Mouse (Mus musculus) forebrain, postnatal 0 days (tissue): Measurements from ENCODE around the gene Cd9. TPM values are rescaled to one million over a fixed set of nuclear protein-coding genes. Genes with fewer than 3 reads are reported as not detected.

Experiments used
- ATAC-seq: fragments of 200-750 bp; cut with Nextera tagmentation; 2 replicates; pipeline ENCODE4 v1.8.0; 2017; ENCODE audit warnings: mild to moderate bottlenecking, moderate library complexity
- DNase-seq: peaks from one replicate; pipeline ENCODE4 v3.0.0-alpha.2; 2015
- H3K27ac ChIP-seq: fragments of 300-500 bp; sonication (generic); 2 replicates; pipeline ENCODE4 v1.5.1; 2014; ENCODE audit warnings: low read depth, mild to moderate bottlenecking, antibody characterized with exemption, low read length, moderate library complexity, mixed read lengths
- H3K27me3 ChIP-seq: fragments of 300-500 bp; sonication (generic); 2 replicates; pipeline ENCODE4 v1.6.1; 2014; ENCODE audit warnings: mild to moderate bottlenecking, low read length, mixed read lengths; ENCODE audit not compliant: insufficient read depth
- H3K36me3 ChIP-seq: fragments of 300-500 bp; sonication (generic); 2 replicates; pipeline ENCODE4 v1.6.1; 2014; ENCODE audit warnings: mild to moderate bottlenecking, moderate library complexity; ENCODE audit not compliant: insufficient read depth
- H3K4me1 ChIP-seq: fragments of 300-500 bp; sonication (generic); 2 replicates; pipeline ENCODE4 v1.6.1; 2014; ENCODE audit warnings: antibody characterized with exemption; ENCODE audit not compliant: insufficient read depth
- H3K4me2 ChIP-seq: fragments of 300-500 bp; sonication (generic); 2 replicates; pipeline ENCODE4 v1.6.1; 2014; ENCODE audit warnings: low read depth, mild to moderate bottlenecking, moderate library complexity
- H3K4me3 ChIP-seq: fragments of 300-500 bp; sonication (generic); 2 replicates; pipeline ENCODE4 v1.5.1; 2014; ENCODE audit warnings: low read depth, low read length, mixed read lengths
- H3K9ac ChIP-seq: fragments of 300-500 bp; sonication (generic); 2 replicates; pipeline ENCODE4 v1.6.1; 2014; ENCODE audit warnings: mild to moderate bottlenecking
- H3K9me3 ChIP-seq: fragments of 300-500 bp; sonication (generic); 2 replicates; pipeline ENCODE4 v1.6.1; 2016; ENCODE audit warnings: low read length
- CTCF ChIP-seq: sonication (generic); IDR thresholded peaks from 2 replicates; pipeline ENCODE4 v1.5.1; 2016; ENCODE audit warnings: antibody characterized with exemption, control low read depth, low read depth
- WGBS: fragments of 180-500 bp; shearing (Covaris S2); extraction: QIAGEN DNeasy Blood & Tissue Kit; methylation state at CpG from one replicate; pipeline ENCODE4 v1.1.7; 2014; 5-methylcytosine and 5-hydroxymethylcytosine counted together
- polyA plus RNA-seq: library from polyadenylated mRNA; unstranded; fragments of >200 nt; fragmentation: Nextera tagmentation; extraction: Ambion mirVana; gene quantifications from 2 replicates; pipeline ENCODE4 v1.2.1, GENCODE M21; 2015
- total RNA-seq: library from RNA; depleted of rRNA; stranded (reverse); fragments of >200 nt; gene quantifications from 2 replicates; pipeline ENCODE4 v1.2.3, GENCODE M21; 2014; rRNA removed

Cd9 gene
- total and polyA plus RNA-seq, 2 experiments from 2014 or later = 57.4 to 140 TPM

GRCm38 (mm10) chr6:125422051-125422822 lies 72.4 kb downstream of the Cd9 start:
- Histone ChIP-seq H3K36me3 (no peaks in the 10 kb centered on the region), H3K27ac (no peak overlapping the region), H3K4me2 (peak overlapping the region; percentile 41), H3K9me3 (no peaks in the 10 kb centered on the region), H3K9ac (no peak overlapping the region), H3K4me3 (peak overlapping the region; percentile 11; the same call in 1 of the 2 replicates), H3K27me3 (no peaks in the 10 kb centered on the region), H3K4me1 (no peaks in the 10 kb centered on the region; the same call in 1 of the 2 replicates)
- DNase-seq (peak; percentile 16), ATAC-seq (no peak)
- TF ChIP-seq CTCF = no peak
- WGBS = 21% methylated on average over 18 of the region's 20 CpGs

- H3K36me3 ChIP-seq = no peaks in the 10 kb centered on the region
- H3K4me2 ChIP-seq = no peak overlapping the region
- H3K9me3 ChIP-seq = no peaks in the 10 kb centered on the region
- 80% methylated on average over 16 of the region's 16 CpGs for WGBS
- no peaks in the 10 kb centered on the region for H3K27me3 ChIP-seq
- TF ChIP-seq CTCF = no peak
- no peak overlapping the region for H3K9ac ChIP-seq
- no peaks in the 10 kb centered on the region; the same call in 1 of the 2 replicates for H3K4me1 ChIP-seq
- no peak overlapping the region for H3K4me3 ChIP-seq
- ATAC-seq (no peak), DNase-seq (no peak)
- H3K27ac ChIP-seq = no peak overlapping the region
These were observed 74.0 kb downstream of the Cd9 start for GRCm38 (mm10) chr6:125420458-125421063.

- 16% methylated on average over 9 of the region's 9 CpGs for WGBS
- peak; percentile 93 for TF ChIP-seq CTCF
- no peaks in the 10 kb centered on the region for H3K9me3 ChIP-seq
- H3K9ac ChIP-seq = no peak overlapping the region
- no peaks in the 10 kb centered on the region for H3K27me3 ChIP-seq
- no peak overlapping the region for H3K4me2 ChIP-seq
- H3K4me1 ChIP-seq = no peaks in the 10 kb centered on the region; the same call in 1 of the 2 replicates
- no peak overlapping the region for H3K27ac ChIP-seq
- DNase-seq = peak; percentile 92
- peak; percentile 94 for ATAC-seq
- H3K36me3 ChIP-seq = no peaks in the 10 kb centered on the region
- H3K4me3 ChIP-seq = no peak overlapping the region
These were observed 75.8 kb downstream of the Cd9 start for GRCm38 (mm10) chr6:125418744-125419143.

GRCm38 (mm10) chr6:125413326-125413725 lies 81.3 kb downstream of the Cd9 start:
- DNase-seq (no peak), ATAC-seq (no peak)
- 66% methylated on average over 9 of the region's 9 CpGs for WGBS
- TF ChIP-seq CTCF = no peak
- no peak overlapping the region for H3K4me2 ChIP-seq
- no peak overlapping the region for H3K27ac ChIP-seq
- no peaks in the 10 kb centered on the region for H3K36me3 ChIP-seq
- no peaks in the 10 kb centered on the region for H3K4me1 ChIP-seq
- H3K9me3 ChIP-seq = no peaks in the 10 kb centered on the region
- no peak overlapping the region for H3K4me3 ChIP-seq
- H3K27me3 ChIP-seq = no peaks in the 10 kb centered on the region
- no peak overlapping the region for H3K9ac ChIP-seq

GRCm38 (mm10) chr6:125411661-125412060 lies 82.9 kb downstream of the Cd9 start:
- WGBS = 97% methylated on average over 6 of the region's 6 CpGs

GRCm38 (mm10) chr6:125410995-125411547 lies 83.5 kb downstream of the Cd9 start:
- Histone ChIP-seq H3K4me2 (no peak overlapping the region), H3K27me3 (no peaks in the 10 kb centered on the region), H3K4me3 (no peak overlapping the region), H3K36me3 (no peaks in the 10 kb centered on the region), H3K4me1 (no peaks in the 10 kb centered on the region), H3K27ac (no peak overlapping the region), H3K9ac (no peak overlapping the region), H3K9me3 (no peaks in the 10 kb centered on the region)
- WGBS = 65% methylated on average over 8 of the region's 8 CpGs
- no peak; the same call in 1 of the 2 replicates for ATAC-seq
- no peak for DNase-seq
- TF ChIP-seq CTCF = no peak

More at GRCm38 (mm10) chr6:125411661-125412060, 82.9 kb downstream of the Cd9 start:
- H3K27me3 ChIP-seq = no peaks in the 10 kb centered on the region
- no peak overlapping the region for H3K27ac ChIP-seq
- no peak overlapping the region for H3K9ac ChIP-seq
- no peaks in the 10 kb centered on the region for H3K36me3 ChIP-seq
- H3K9me3 ChIP-seq = no peaks in the 10 kb centered on the region
- no peak for TF ChIP-seq CTCF
- H3K4me3 ChIP-seq = no peak overlapping the region
- H3K4me2 ChIP-seq = no peak overlapping the region
- H3K4me1 ChIP-seq = no peaks in the 10 kb centered on the region
- no peak for DNase-seq
- no peak for ATAC-seq

- 75% methylated on average over 11 of the region's 11 CpGs for WGBS
- H3K4me1 ChIP-seq = no peaks in the 10 kb centered on the region
- no peaks in the 10 kb centered on the region for H3K36me3 ChIP-seq
- no peak for TF ChIP-seq CTCF
- H3K4me3 ChIP-seq = no peak overlapping the region
- H3K4me2 ChIP-seq = no peak overlapping the region
- DNase-seq (no peak), ATAC-seq (no peak)
- H3K27me3 ChIP-seq = no peaks in the 10 kb centered on the region
- no peak overlapping the region for H3K27ac ChIP-seq
- no peak overlapping the region for H3K9ac ChIP-seq
- no peaks in the 10 kb centered on the region for H3K9me3 ChIP-seq
These were observed 84.0 kb downstream of the Cd9 start for GRCm38 (mm10) chr6:125410551-125410950.

Other genes starting within 250 kb of the Cd9 start
- gene Tuba3a, start 208.7 kb downstream of the Cd9 start, total RNA-seq = not detected in 2 replicates
- gene Tuba3a, start 208.7 kb downstream of the Cd9 start, polyA plus RNA-seq = not detected in 2 replicates
- 14.9 and 19.9 TPM in 2 replicates for gene Ltbr, start 180.9 kb downstream of the Cd9 start, total RNA-seq
- 11.4 and 14.8 TPM in 2 replicates for gene Ltbr, start 180.9 kb downstream of the Cd9 start, polyA plus RNA-seq
- 0.67 and 1.2 TPM in 2 replicates for gene Scnn1a, start 174.1 kb downstream of the Cd9 start, total RNA-seq
- 1.0 and 1.5 TPM in 2 replicates for gene Scnn1a, start 174.1 kb downstream of the Cd9 start, polyA plus RNA-seq
- 6.8 and 12.1 TPM in 2 replicates for gene Tnfrsf1a, start 145.4 kb downstream of the Cd9 start, total RNA-seq
- 13.2 and 13.6 TPM in 2 replicates for gene Tnfrsf1a, start 145.4 kb downstream of the Cd9 start, polyA plus RNA-seq
- 0.15 and 1.00 TPM in 2 replicates for gene Plekhg6, start 114.0 kb downstream of the Cd9 start, total RNA-seq
- 0.16 TPM in 2 replicates for gene Plekhg6, start 114.0 kb downstream of the Cd9 start, polyA plus RNA-seq
- gene Vwf, start 52.0 kb upstream of the Cd9 start, total RNA-seq = 21.2 and 30.0 TPM in 2 replicates
- 8.9 and 13.1 TPM in 2 replicates for gene Vwf, start 52.0 kb upstream of the Cd9 start, polyA plus RNA-seq
- 0.46 and 5.5 TPM in 2 replicates for gene Ano2, start 195.6 kb upstream of the Cd9 start, total RNA-seq
- 0.60 and 0.82 TPM in 2 replicates for gene Ano2, start 195.6 kb upstream of the Cd9 start, polyA plus RNA-seq